Mouse (Mus musculus) liver, embryonic 14.5 days (tissue): ENCODE results near the gene C730034F03Rik. TPM values are rescaled to one million over a fixed set of nuclear protein-coding genes. Genes with fewer than 3 reads are reported as not detected.

Experiments used
- ATAC-seq: fragments of 200-750 bp; cut with Nextera tagmentation; 2 replicates; pipeline ENCODE4 v1.8.0; 2017; ENCODE audit warnings: moderate number of reproducible peaks, mild to moderate bottlenecking, moderate library complexity; ENCODE audit not compliant: insufficient read depth
- DNase-seq, 3 experiments: peaks; one replicate each; pipeline ENCODE4 v3.0.0-alpha.2; 2012 to 2013; ENCODE audit warnings: low read depth in 3 of 3, low spot score in 3 of 3
- H3K27ac ChIP-seq: fragments of 300-500 bp; sonication (generic); 2 replicates; pipeline ENCODE4 v1.5.1; 2014; ENCODE audit warnings: moderate library complexity, mild to moderate bottlenecking, control low read depth, inconsistent platforms
- H3K27me3 ChIP-seq: fragments of 300-500 bp; sonication (generic); 2 replicates; pipeline ENCODE4 v1.6.1; 2014; ENCODE audit warnings: mild to moderate bottlenecking, low read length, moderate library complexity; ENCODE audit not compliant: control insufficient read depth, insufficient read depth
- H3K36me3 ChIP-seq: fragments of 300-500 bp; sonication (generic); replicated peaks from 2 replicates; pipeline ENCODE4 v1.6.1; 2014; ENCODE audit warnings: low read depth; ENCODE audit not compliant: control insufficient read depth, insufficient read depth
- H3K4me1 ChIP-seq, 2 experiments: fragments of 200-500 bp in 1 of 2; fragments of 300-500 bp in 1 of 2; sonication (generic) in 1 of 2; replicated peaks; 2 replicates each; pipeline ENCODE4 v1.6.1; 2012 to 2014; ENCODE audit warnings: antibody characterized with exemption in 1 of 2, inconsistent platforms in 1 of 2, low read length in 1 of 2; ENCODE audit not compliant: control insufficient read depth in 2 of 2, insufficient read depth in 2 of 2
- H3K4me2 ChIP-seq: fragments of 300-500 bp; sonication (generic); 2 replicates; pipeline ENCODE4 v1.6.1; 2014; ENCODE audit warnings: low read depth, mild to moderate bottlenecking, control low read depth, moderate library complexity
- H3K4me3 ChIP-seq, 2 experiments: fragments of 200-500 bp in 1 of 2; fragments of 300-500 bp in 1 of 2; sonication (generic) in 1 of 2; 2 replicates each; pipeline ENCODE4 v1.5.1; 2012 to 2014; ENCODE audit warnings: low read depth in 2 of 2, low read length in 2 of 2, mild to moderate bottlenecking in 2 of 2, control low read depth in 1 of 2, inconsistent platforms in 1 of 2, moderate library complexity in 1 of 2; ENCODE audit not compliant: insufficient read depth in 1 of 2
- H3K9ac ChIP-seq: fragments of 300-500 bp; sonication (generic); replicated peaks from 2 replicates; pipeline ENCODE4 v1.6.1; 2014; ENCODE audit warnings: mild to moderate bottlenecking, control low read depth, moderate library complexity
- H3K9me3 ChIP-seq: fragments of 300-500 bp; sonication (generic); 2 replicates; pipeline ENCODE4 v1.6.1; 2016; ENCODE audit warnings: low read length, mixed read lengths; ENCODE audit not compliant: control insufficient read depth
- CTCF ChIP-seq: IDR thresholded peaks from 2 replicates; pipeline ENCODE4 v1.5.1; 2016; ENCODE audit warnings: antibody characterized with exemption, low read depth, control low read depth
- EP300 ChIP-seq: IDR thresholded peaks from 2 replicates; pipeline ENCODE4 v1.6.1; 2016; ENCODE audit warnings: antibody characterized with exemption, low read depth
- WGBS: fragments of 180-500 bp; shearing (Covaris S2); extraction: QIAGEN DNeasy Blood & Tissue Kit; methylation state at CpG from one replicate; pipeline ENCODE4 v1.1.7; 2014; ENCODE audit not compliant: insufficient replicate concordance; 5-methylcytosine and 5-hydroxymethylcytosine counted together
- polyA plus RNA-seq, 2 experiments: library from polyadenylated mRNA; depleted of rRNA in 1 of 2; stranded (reverse) in 1 of 2; unstranded in 1 of 2; fragments of >200 nt; fragmentation: Nextera tagmentation in 1 of 2; extraction: Ambion mirVana in 1 of 2; gene quantifications; 2 replicates each; pipeline versions ENCODE4 v1.2.1 to v1.2.3; 2012 to 2014

The C730034F03Rik gene
- polyA plus RNA-seq, 2 experiments: 0.69 to 0.89 TPM

GRCm38 (mm10) chr15:89410118-89410517 is 19.3 kb upstream of the C730034F03Rik start, which contains the start of gene Syce3:
TSS of gene Syce3 (minus strand) at chr15:89410503.
- TF ChIP-seq CTCF (no peak), EP300 (no peak)
- DNase-seq (no peak), ATAC-seq (no peak)
- Histone ChIP-seq H3K27me3 (no peaks in the 10 kb centered on the region), H3K4me2 (no peak within 1 kb of the TSS), H3K36me3 (no peaks in the 10 kb centered on the region), H3K9ac (no peak within 1 kb of the TSS), H3K27ac (no peak within 1 kb of the TSS), H3K4me3 (no peak within 1 kb of the TSS), H3K9me3 (no peaks in the 10 kb centered on the region), H3K4me1 (no peaks in the 10 kb centered on the region)
- 72% methylated on average over 24 of the region's 24 CpGs for WGBS

GRCm38 (mm10) chr15:89415282-89415681 is 14.1 kb upstream of the C730034F03Rik start:
- no peaks in the 10 kb centered on the region for H3K9me3 ChIP-seq
- no peak overlapping the region for H3K4me3 ChIP-seq
- H3K27ac ChIP-seq: no peak overlapping the region
- ATAC-seq (no peak), DNase-seq (no peak)
- TF ChIP-seq EP300: no peak
- 65% methylated on average over 8 of the region's 8 CpGs for WGBS
- H3K9ac ChIP-seq: no peak overlapping the region
- no peak overlapping the region for H3K4me2 ChIP-seq
- H3K27me3 ChIP-seq: no peaks in the 10 kb centered on the region
- no peaks in the 10 kb centered on the region for H3K4me1 ChIP-seq
- no peaks in the 10 kb centered on the region for H3K36me3 ChIP-seq

GRCm38 (mm10) chr15:89421938-89422337 is 7.5 kb upstream of the C730034F03Rik start:
- Histone ChIP-seq H3K4me1 (0 out of 4 replicates have a peak, but pooled peaks cover 0 to 4% of the 10 kb centered on the region in 2 experiments), H3K9me3 (no peaks in the 10 kb centered on the region), H3K27me3 (no peaks in the 10 kb centered on the region), H3K4me2 (no peak overlapping the region), H3K9ac (no peak overlapping the region), H3K4me3 (no peak overlapping the region), H3K36me3 (no peaks in the 10 kb centered on the region; the same call in 1 of the 2 replicates), H3K27ac (no peak overlapping the region)
- no peak for ATAC-seq
- WGBS: 85% methylated on average over 9 of the region's 9 CpGs
- DNase-seq: no peak
- TF ChIP-seq EP300 (no peak), CTCF (no peak)

GRCm38 (mm10) chr15:89424621-89425020 is 4.8 kb upstream of the C730034F03Rik start:
- no peaks in the 10 kb centered on the region for H3K27me3 ChIP-seq
- TF ChIP-seq CTCF (no peak), EP300 (no peak)
- H3K36me3 ChIP-seq: no peaks in the 10 kb centered on the region; the same call in 1 of the 2 replicates
- ATAC-seq: no peak
- no peak overlapping the region for H3K27ac ChIP-seq
- 74% methylated on average over 8 of the region's 8 CpGs for WGBS
- no peaks in the 10 kb centered on the region for H3K9me3 ChIP-seq
- H3K9ac ChIP-seq: no peak overlapping the region
- H3K4me3 ChIP-seq: no peak overlapping the region
- no peak for DNase-seq
- H3K4me2 ChIP-seq: no peak overlapping the region
- H3K4me1 ChIP-seq: peaks cover 3 to 7% of the 10 kb centered on the region in 2 experiments; a peak in 2 of 4 replicates

GRCm38 (mm10) chr15:89425711-89426121 is 3.7 kb upstream of the C730034F03Rik start, which contains the start of gene Cpt1b:
TSS of gene Cpt1b (minus strand) at chr15:89425863.
- H3K4me1 ChIP-seq: peaks cover 3 to 10% of the 10 kb centered on the region in 2 experiments; a peak in 3 of 4 replicates
- no peak within 1 kb of the TSS for H3K27ac ChIP-seq
- H3K4me3 ChIP-seq: peak within 1 kb of the TSS in 1 of 2 experiments; percentile 21; a peak in 1 of 4 replicates
- no peaks in the 10 kb centered on the region for H3K9me3 ChIP-seq
- TF ChIP-seq EP300: no peak
- TF ChIP-seq CTCF: no peak
- H3K4me2 ChIP-seq: peak within 1 kb of the TSS; percentile 32; the same call in 1 of the 2 replicates
- ATAC-seq (no peak), DNase-seq (no peak)
- H3K36me3 ChIP-seq: no peaks in the 10 kb centered on the region; the same call in 1 of the 2 replicates
- H3K27me3 ChIP-seq: no peaks in the 10 kb centered on the region
- WGBS: 66% methylated on average over 6 of the region's 6 CpGs
- H3K9ac ChIP-seq: no peak within 1 kb of the TSS
